8 mouse cellular contexts compared by ENCODE assay signal in the genomic region with DNA sequence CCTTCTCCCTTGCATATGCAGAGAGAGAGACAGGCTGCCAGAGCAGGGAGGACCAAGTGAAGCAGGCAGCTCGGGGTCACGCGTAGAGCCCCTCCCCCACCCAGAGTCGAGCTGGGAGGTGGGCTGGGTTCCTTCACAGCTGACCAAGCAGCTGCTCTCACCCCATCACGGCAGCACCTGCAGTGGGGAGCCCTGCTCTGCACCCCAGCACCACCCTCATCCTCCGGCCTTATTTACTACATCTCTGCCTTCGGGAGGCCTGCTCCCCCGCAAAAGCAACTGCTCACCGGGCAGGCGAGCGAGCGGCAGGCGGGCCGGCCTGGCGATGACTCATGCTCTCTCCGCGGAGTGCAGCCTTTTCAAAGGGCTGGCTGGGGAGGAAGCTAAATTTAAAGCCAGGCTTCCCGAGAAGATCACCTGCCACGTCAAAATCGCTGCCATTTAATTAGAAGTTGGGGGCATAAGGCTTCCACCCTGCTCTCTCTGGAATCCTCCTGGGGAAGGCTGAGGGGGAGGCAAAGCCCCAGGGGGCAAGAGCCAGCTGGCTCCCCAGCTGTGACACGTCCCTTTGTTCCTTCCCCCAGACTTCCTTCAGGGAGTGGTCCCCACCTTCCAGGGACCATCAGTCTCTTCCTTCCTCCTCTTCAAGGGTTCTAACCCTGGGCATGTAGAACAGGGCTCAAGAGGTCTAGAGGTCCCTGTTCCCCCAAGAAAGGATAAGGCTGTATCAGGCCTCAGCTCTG. TPM values are rescaled to one million over a fixed set of nuclear protein-coding genes. Genes with fewer than 3 reads are reported as not detected.
DNase-seq lines count a peak whose midpoint lies in the region; ATAC-seq lines count a peak whose summit lies in the region.

No protein-coding gene starts in this region.

- 5% methylated on average over 21 of the region's 21 CpGs for WGBS in lung, embryonic 16.5 days

- peaks cover 16% of the 10 kb centered on the region for H3K4me1 ChIP-seq in lung, embryonic 16.5 days (replicated peaks; ENCODE audit: control insufficient read depth, insufficient read depth, low read length)

- H3K36me3 ChIP-seq in lung, embryonic 16.5 days (ENCODE audit: control insufficient read depth, insufficient read depth, low read length), result no peaks in the 10 kb centered on the region

- peak; percentile 57 for ATAC-seq in granulocyte monocyte progenitor cell, adult 5-6 weeks (replicated peaks; ENCODE audit: poor library complexity, severe bottlenecking)
- peak; percentile 39; the same call in 1 of the 2 replicates for ATAC-seq in lung, embryonic 16.5 days (ENCODE audit: low read depth)

- H3K27ac ChIP-seq in lung, embryonic 16.5 days (ENCODE audit: low read length), result 0 out of 2 replicates have a peak overlapping the region, but pooled peaks have one; percentile 13

- no peak overlapping the region for H3K4me3 ChIP-seq in lung, embryonic 16.5 days (ENCODE audit: low read length)

- H3K27me3 ChIP-seq in lung, embryonic 16.5 days (ENCODE audit: control insufficient read depth, insufficient read depth, low read depth, low read length), result peaks cover 29% of the 10 kb centered on the region

- no peak overlapping the region; the same call in 1 of the 2 replicates for H3K9ac ChIP-seq in lung, embryonic 16.5 days (ENCODE audit: low read length)

- H3K9me3 ChIP-seq in lung, embryonic 16.5 days (ENCODE audit: control insufficient read depth, low read length), result no peaks in the 10 kb centered on the region

- peak overlapping the region; percentile 41 for H3K4me2 ChIP-seq in lung, embryonic 16.5 days (ENCODE audit: low read depth, low read length)

- peak; percentile 50 to 71 for DNase-seq in urinary bladder, adult 18-20 months (ENCODE audit: low spot score in 2 of 2)
- DNase-seq in urinary bladder, postnatal 10 days (ENCODE audit: low spot score), result no peak
- peak; percentile 69 for DNase-seq in embryo, embryonic 11 days
- DNase-seq in kidney, postnatal 14 days, result peak; percentile 41
- peak; percentile 29 for DNase-seq in ovary, postnatal 10 days (ENCODE audit: low spot score)
- peak; percentile 61 to 76 for DNase-seq in urinary bladder, postnatal 4 days (ENCODE audit: low spot score in 2 of 2)

RNA-seq across cellular contexts. Expression of a gene that starts 3.7 kb away (rescaled TPM):
- not detected in 2 replicates for total RNA-seq in granulocyte monocyte progenitor cell, adult 5-6 weeks (2014; fragmentation: Nextera tagmentation)
- total RNA-seq in granulocyte monocyte progenitor cell, adult 5-6 weeks (2017), result not detected in 2 replicates
- 0.63 and 0.74 TPM in 2 replicates for polyA plus RNA-seq in lung, embryonic 16.5 days (2015; fragmentation: Nextera tagmentation; extraction: Ambion mirVana)
